Mouse (Mus musculus) liver, postnatal 0 days (tissue): ENCODE results near the gene Mars2.

Source experiments
- CTCF ChIP-seq: sonication (generic); IDR thresholded peaks from 2 replicates; pipeline ENCODE4 v1.5.1; 2016; ENCODE audit warnings: antibody characterized with exemption, low read depth
- EP300 ChIP-seq: IDR thresholded peaks from 2 replicates; pipeline ENCODE4 v1.6.1; 2016; ENCODE audit warnings: antibody characterized with exemption, low read depth, mild to moderate bottlenecking

GRCm38 (mm10) chr1:55196327-55197003 is 40.5 kb upstream of the Mars2 start:
- TF ChIP-seq CTCF (no peak), EP300 (no peak)
